Mouse (Mus musculus) cerebral cortex, adult 2 months (tissue): ENCODE results near the gene Cbr1.

Experiments used
- WGBS: fragments of 180-500 bp; shearing (Covaris S2); methylation state at CpG from one replicate; pipeline ENCODE4 v1.1.7; 2018; 5-methylcytosine and 5-hydroxymethylcytosine counted together

Cbr1 gene

GRCm38 (mm10) chr16:93597551-93597950 lies 8.1 kb upstream of the Cbr1 start:
- 98% methylated on average over 9 of the region's 9 CpGs for WGBS

DNA sequence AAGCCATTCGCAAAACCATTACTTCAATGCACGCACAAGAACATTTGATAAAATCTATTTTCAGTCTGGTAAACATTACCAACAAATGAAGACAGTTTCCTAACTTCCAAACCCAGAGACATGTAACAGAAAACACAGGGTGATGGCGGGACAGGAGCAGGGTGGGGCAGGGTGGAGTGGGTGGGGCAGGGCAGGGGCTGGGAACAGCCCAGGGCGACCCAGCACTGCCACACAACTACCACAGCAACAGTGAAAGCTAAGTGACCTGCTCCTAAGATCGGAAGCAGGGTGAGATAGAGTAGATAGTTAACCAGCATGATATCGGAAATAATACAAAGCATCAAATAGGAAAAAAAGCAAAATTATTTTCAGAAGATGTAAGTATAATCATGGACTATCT lies 6.2 kb upstream of the Cbr1 start:
- WGBS, result 95% methylated on average over 6 of the region's 6 CpGs

- WGBS, result under 1% methylated on average over 55 of the region's 55 CpGs
Measured at GRCm38 (mm10) chr16:93603439-93604212, 2.0 kb upstream of the Cbr1 start, which contains the start of gene Setd4. Gene Setd4 (minus strand): TSS chr16:93604063.

GRCm38 (mm10) chr16:93604481-93604969 lies 1.1 kb upstream of the Cbr1 start:
- 4% methylated on average over 16 of the region's 16 CpGs for WGBS

DNA sequence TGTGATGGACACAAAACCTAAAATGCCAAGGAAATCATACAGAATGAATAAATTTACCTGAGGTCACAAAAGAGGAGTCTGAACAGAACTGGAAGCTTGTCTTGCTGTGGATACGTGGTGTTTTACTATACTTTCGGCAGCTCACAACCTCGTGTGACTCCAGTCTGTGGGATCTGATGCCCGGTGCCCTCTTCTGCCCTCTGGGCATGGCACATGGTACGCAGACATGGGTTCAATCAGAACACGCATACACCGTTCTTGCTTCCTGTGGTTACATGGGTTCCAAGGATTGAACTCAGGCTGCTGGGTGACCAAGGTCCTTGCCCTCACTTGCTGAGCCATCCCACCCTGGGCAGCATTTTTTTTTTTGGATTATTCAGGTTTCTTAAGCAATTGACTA lies 493 bp downstream of the Cbr1 start:
- WGBS, result 93% methylated on average over 7 of the region's 7 CpGs

DNA sequence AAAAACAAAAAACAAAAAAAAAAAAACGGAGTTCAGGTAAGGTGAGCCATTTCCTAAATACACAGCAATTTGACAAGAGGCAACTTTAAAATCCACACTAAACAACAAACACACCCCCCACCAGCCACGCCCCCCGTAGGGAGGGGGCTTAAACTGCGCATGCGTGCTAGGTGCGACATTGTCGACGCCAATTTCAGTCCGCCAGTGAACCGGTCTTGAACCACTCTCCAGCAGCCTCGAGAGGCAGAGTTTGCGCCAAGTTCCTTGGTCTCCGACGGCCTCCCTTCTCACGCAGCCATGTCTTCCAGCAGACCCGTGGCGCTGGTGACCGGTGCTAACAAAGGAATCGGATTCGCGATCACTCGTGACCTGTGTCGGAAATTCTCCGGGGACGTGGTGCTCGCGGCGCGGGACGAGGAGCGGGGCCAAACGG lies 2.0 kb downstream of the Cbr1 start:
- WGBS, result under 1% methylated on average over 32 of the region's 32 CpGs

GRCm38 (mm10) chr16:93608731-93609130 lies 3.1 kb downstream of the Cbr1 start:
- WGBS, result 75% methylated on average over 8 of the region's 8 CpGs

GRCm38 (mm10) chr16:93609796-93610195 lies 4.1 kb downstream of the Cbr1 start:
- 93% methylated on average over 4 of the region's 4 CpGs for WGBS

DNA sequence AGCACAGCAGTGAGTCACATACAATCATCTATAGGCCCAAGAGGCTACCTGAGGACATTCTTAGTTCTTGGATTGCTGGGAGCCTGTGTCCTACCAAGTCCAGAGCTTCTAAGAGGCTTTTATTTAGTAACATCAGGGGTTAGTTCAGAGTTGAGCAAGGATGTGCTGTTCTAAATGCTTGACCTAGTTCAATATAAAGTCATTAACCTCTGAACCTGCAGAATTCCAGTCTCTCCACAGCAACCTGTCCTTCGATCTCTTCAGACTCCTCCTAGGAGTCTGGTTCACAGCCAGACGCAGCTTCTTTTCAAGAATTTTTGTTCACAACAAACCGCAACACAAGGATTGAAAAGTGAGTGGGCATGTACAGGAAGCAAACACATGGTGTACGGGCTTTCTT lies 5.3 kb downstream of the Cbr1 start:
- WGBS, result 82% methylated on average over 4 of the region's 4 CpGs

DNA sequence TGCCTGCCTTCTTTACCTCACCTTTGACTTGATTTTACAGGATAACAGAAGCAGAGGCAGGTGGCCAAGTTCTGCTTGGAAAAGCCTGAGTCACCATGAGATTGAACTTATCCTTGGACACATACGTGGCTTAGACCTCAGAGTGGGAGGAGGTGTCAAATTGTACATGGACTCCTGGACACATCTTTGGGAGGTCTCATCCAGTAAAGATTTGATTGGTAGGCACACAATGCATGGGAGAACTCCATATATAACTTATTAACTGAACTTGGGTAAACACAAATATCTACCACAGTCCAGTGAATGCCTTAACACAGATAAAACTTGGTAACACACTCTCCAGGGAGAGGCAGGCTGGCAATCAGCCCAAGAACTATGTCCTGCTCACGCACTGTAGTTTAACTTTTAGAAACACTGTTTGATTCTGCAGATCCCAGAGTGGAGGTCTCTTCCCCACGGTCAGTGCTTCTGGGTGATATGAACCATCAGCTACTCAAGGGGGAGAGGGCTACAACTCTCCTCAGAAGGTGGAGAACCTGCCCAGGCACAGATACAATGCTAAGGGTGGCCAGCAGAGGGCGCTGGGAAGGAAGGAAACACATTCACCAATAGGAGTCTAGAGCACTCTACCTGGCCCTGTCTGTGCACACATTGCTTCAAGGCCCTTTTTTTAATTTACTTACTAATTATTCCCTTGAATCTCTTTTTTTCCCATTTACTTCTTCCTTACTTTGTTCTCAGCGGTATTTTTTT lies 9.6 kb downstream of the Cbr1 start:
- WGBS, result 34% methylated on average over 5 of the region's 5 CpGs

- 90% methylated on average over 4 of the region's 4 CpGs for WGBS
Measured at GRCm38 (mm10) chr16:93623759-93624158, 18.1 kb downstream of the Cbr1 start.

- WGBS, result 88% methylated on average over 4 of the region's 4 CpGs
Measured at GRCm38 (mm10) chr16:93624671-93625070, 19.0 kb downstream of the Cbr1 start.

DNA sequence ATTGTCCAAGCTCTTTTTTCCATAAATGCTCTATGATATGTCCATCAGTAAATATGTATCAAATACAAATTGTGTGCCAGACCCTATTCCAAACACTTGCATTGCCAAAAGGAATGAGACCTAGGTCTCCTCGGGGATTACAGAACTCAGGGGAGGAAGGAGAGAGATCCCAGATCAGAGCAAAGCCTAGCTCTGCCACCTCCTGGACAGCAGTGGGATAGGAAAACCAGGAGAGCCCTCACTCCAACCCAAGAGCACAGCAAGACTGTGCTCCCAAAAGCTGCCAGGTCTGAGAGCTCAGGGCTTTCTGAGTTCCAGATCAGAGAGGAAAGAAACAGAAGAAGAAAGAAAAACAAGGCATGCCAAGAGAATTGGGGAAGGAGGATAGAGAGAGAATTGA lies 21.1 kb downstream of the Cbr1 start:
- 6% methylated on average over 1 of the region's 1 CpGs for WGBS

DNA sequence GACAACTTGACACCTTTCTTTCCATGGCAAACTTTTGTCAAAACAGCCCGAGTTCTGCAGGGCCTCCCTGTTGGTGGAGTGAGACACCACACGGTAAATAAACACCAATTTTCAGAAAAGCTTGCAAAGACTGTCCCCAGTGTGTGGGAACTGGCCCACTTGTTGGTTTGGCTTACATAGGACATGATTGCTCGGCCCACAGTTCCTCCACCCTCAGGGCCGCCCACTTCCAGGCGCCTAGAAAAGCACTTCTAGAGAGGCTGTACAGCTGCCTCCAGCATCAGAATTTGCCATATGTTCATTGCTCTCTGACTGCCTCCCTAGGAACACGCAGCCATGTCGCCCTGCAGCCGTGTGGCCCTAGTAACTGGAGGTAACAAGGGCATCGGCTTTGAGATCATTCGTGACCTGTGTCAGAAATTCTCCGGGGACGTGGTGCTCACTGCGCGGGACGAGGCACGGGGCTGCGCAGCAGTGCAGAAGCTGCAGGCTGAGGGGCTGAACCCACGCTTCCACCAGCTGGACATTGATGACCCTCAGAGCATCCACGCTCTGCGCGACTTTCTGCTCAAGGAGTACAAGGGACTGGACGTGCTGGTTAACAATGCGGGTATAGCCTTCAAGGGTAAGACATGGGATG lies 22.2 kb downstream of the Cbr1 start, which contains the start of gene Gm5678:
TSS of gene Gm5678 (plus strand) at position 337 of the 640 bp plus-strand sequence.
- 70% methylated on average over 23 of the region's 23 CpGs for WGBS

GRCm38 (mm10) chr16:93644006-93644405 lies 38.4 kb downstream of the Cbr1 start:
- WGBS, result 55% methylated on average over 4 of the region's 4 CpGs

- WGBS, result 84% methylated on average over 5 of the region's 5 CpGs
Measured at GRCm38 (mm10) chr16:93648441-93649183, 43.0 kb downstream of the Cbr1 start.
